Mouse (Mus musculus) embryonic fibroblast, embryonic 13.5 days (primary cell): Measurements from ENCODE around the gene Pate4.

ENCODE experiments used
- CTCF ChIP-seq: IDR thresholded peaks from 2 replicates; pipeline ENCODE4 v1.5.1; 2011; ENCODE audit warnings: mild to moderate bottlenecking, control low read depth, low read length, moderate library complexity, borderline replicate concordance; ENCODE audit not compliant: insufficient read depth
- POLR2A ChIP-seq: IDR thresholded peaks from 2 replicates; pipeline ENCODE4 v1.6.1; 2011; ENCODE audit warnings: low read depth, mild to moderate bottlenecking, control low read depth, low read length, moderate library complexity

DNA sequence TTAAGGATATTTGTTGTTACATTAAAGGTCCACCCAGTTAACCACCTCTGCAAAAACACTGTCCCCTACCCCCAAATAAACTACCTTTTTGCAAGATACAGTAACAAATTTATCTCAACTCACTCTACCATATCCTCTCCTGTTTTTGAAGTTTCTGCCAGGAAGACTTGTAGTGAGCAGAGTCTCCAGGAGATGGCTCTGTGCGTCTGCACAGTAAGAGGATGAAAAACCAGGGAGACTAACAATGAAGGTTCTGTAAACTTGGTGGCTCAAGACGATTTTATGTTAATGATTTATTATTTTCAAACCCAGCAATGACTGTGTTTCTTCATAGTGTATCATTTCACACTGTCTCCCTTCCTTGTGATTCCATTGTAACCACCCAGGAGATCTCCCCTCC is 18.8 kb downstream of the Pate4 start:
- TF ChIP-seq CTCF: no peak
- no peak for TF ChIP-seq POLR2A
